In genomic region chr11:55428186-55429012, GRCm38 (mm10) we compare ENCODE assay signal across 8 mouse cellular contexts. TPM values are rescaled to one million over a fixed set of nuclear protein-coding genes. Genes with fewer than 3 reads are reported as not detected.
A peak's percentile ranks its signal among the peaks of the same experiment; 100 is the strongest.
DNase-seq lines count a peak whose midpoint lies in the region; ATAC-seq and TF ChIP-seq lines count a peak whose summit lies in the region.

No protein-coding gene starts in this region.

- peaks cover 40% of the 10 kb centered on the region for H3K4me1 ChIP-seq in embryonic facial prominence, embryonic 13.5 days
- H3K4me1 ChIP-seq in heart, embryonic 12.5 days (replicated peaks): peaks cover 42% of the 10 kb centered on the region
- peaks cover 43% of the 10 kb centered on the region for H3K4me1 ChIP-seq in kidney, embryonic 16.5 days (ENCODE audit: insufficient read depth, low read length)
- 0 out of 2 replicates have a peak, but pooled peaks cover 3% of the 10 kb centered on the region for H3K4me1 ChIP-seq in stomach, postnatal 0 days (replicated peaks; ENCODE audit: control insufficient read depth, insufficient read depth)

- peak overlapping the region; percentile 90 for H3K27ac ChIP-seq in embryonic facial prominence, embryonic 13.5 days
- peak overlapping the region; percentile 93 for H3K27ac ChIP-seq in heart, embryonic 12.5 days (ENCODE audit: poor library complexity, severe bottlenecking)
- peak overlapping the region; percentile 97 for H3K27ac ChIP-seq in kidney, embryonic 16.5 days (ENCODE audit: low read length)
- H3K27ac ChIP-seq in stomach, postnatal 0 days (replicated peaks): peak overlapping the region; percentile 92

- H3K4me3 ChIP-seq in embryonic facial prominence, embryonic 13.5 days: no peak overlapping the region
- no peak overlapping the region for H3K4me3 ChIP-seq in heart, embryonic 12.5 days
- H3K4me3 ChIP-seq in kidney, embryonic 16.5 days (ENCODE audit: low read length): no peak overlapping the region
- H3K4me3 ChIP-seq in stomach, postnatal 0 days (ENCODE audit: low read depth, low read length): no peak overlapping the region

- DNase-seq in layer of hippocampus, postnatal 10 days (ENCODE audit: low spot score in 2 of 2): peak; percentile 42 to 51
- DNase-seq in layer of hippocampus, adult 8-10 months (ENCODE audit: low spot score in 2 of 2): no peak
- peak; percentile 81 for DNase-seq in lung, postnatal 25 days (ENCODE audit: low spot score)
- peak; percentile 82 for DNase-seq in stomach, postnatal 0 days (ENCODE audit: low spot score)

- H3K36me3 ChIP-seq in embryonic facial prominence, embryonic 13.5 days: no peaks in the 10 kb centered on the region
- no peaks in the 10 kb centered on the region for H3K36me3 ChIP-seq in heart, embryonic 12.5 days
- no peaks in the 10 kb centered on the region for H3K36me3 ChIP-seq in kidney, embryonic 16.5 days (ENCODE audit: insufficient read depth, low read length)
- H3K36me3 ChIP-seq in stomach, postnatal 0 days (ENCODE audit: control insufficient read depth, insufficient read depth, low read length): no peaks in the 10 kb centered on the region

- H3K9me3 ChIP-seq in embryonic facial prominence, embryonic 13.5 days: no peaks in the 10 kb centered on the region
- no peaks in the 10 kb centered on the region for H3K9me3 ChIP-seq in heart, embryonic 12.5 days (replicated peaks)
- H3K9me3 ChIP-seq in kidney, embryonic 16.5 days (ENCODE audit: low read length): no peaks in the 10 kb centered on the region
- H3K9me3 ChIP-seq in stomach, postnatal 0 days (ENCODE audit: control insufficient read depth, low read length): no peaks in the 10 kb centered on the region

- TF ChIP-seq CTCF in stomach, postnatal 0 days (IDR thresholded peaks at IDR 0.05; ENCODE audit: low read depth): no peak

- H3K4me2 ChIP-seq in embryonic facial prominence, embryonic 13.5 days: peak overlapping the region; percentile 33
- peak overlapping the region; percentile 20 for H3K4me2 ChIP-seq in heart, embryonic 12.5 days
- 0 out of 2 replicates have a peak overlapping the region, but pooled peaks have one; percentile 23 for H3K4me2 ChIP-seq in kidney, embryonic 16.5 days (replicated peaks; ENCODE audit: low read depth, low read length)
- H3K4me2 ChIP-seq in stomach, postnatal 0 days (replicated peaks; ENCODE audit: low read depth): no peak overlapping the region

- WGBS in embryonic facial prominence, embryonic 13.5 days: 26% methylated on average over 16 of the region's 16 CpGs
- WGBS in heart, embryonic 12.5 days: 27% methylated on average over 16 of the region's 16 CpGs
- 32% methylated on average over 16 of the region's 16 CpGs for WGBS in kidney, embryonic 16.5 days
- WGBS in stomach, postnatal 0 days: 19% methylated on average over 16 of the region's 16 CpGs

- no peak for TF ChIP-seq EP300 in stomach, postnatal 0 days (optimal IDR thresholded peaks at IDR 0.05)

- peak overlapping the region; percentile 32; the same call in 1 of the 2 replicates for H3K9ac ChIP-seq in embryonic facial prominence, embryonic 13.5 days
- H3K9ac ChIP-seq in heart, embryonic 12.5 days: peak overlapping the region; percentile 52
- H3K9ac ChIP-seq in kidney, embryonic 16.5 days (replicated peaks; ENCODE audit: low read length): peak overlapping the region; percentile 60
- 0 out of 2 replicates have a peak overlapping the region, but pooled peaks have one; percentile 5 for H3K9ac ChIP-seq in stomach, postnatal 0 days (ENCODE audit: low read length)

- no peaks in the 10 kb centered on the region for H3K27me3 ChIP-seq in embryonic facial prominence, embryonic 13.5 days
- H3K27me3 ChIP-seq in heart, embryonic 12.5 days (replicated peaks): no peaks in the 10 kb centered on the region
- no peaks in the 10 kb centered on the region for H3K27me3 ChIP-seq in kidney, embryonic 16.5 days (ENCODE audit: insufficient read depth, low read length)
- H3K27me3 ChIP-seq in stomach, postnatal 0 days (ENCODE audit: control insufficient read depth, insufficient read depth, low read length): no peaks in the 10 kb centered on the region

- peak; percentile 78 for ATAC-seq in embryonic facial prominence, embryonic 13.5 days (ENCODE audit: insufficient number of reproducible peaks, insufficient read depth, low FRiP score, low TSS enrichment, low read depth)
- peak; percentile 84 for ATAC-seq in heart, embryonic 12.5 days (ENCODE audit: insufficient number of reproducible peaks, low FRiP score)
- peak; percentile 93 for ATAC-seq in kidney, embryonic 16.5 days (ENCODE audit: low FRiP score, low TSS enrichment)
- ATAC-seq in stomach, postnatal 0 days (ENCODE audit: low FRiP score, low TSS enrichment): peak; percentile 92
- ATAC-seq in megakaryocyte-erythroid progenitor cell, adult 5-6 weeks (replicated peaks; ENCODE audit: low FRiP score, low TSS enrichment, poor library complexity, severe bottlenecking): no peak

RNA-seq across cellular contexts. Expression of gene Sparc, which starts 5.4 kb away (rescaled TPM):
- total RNA-seq in layer of hippocampus, postnatal 10 days (2021): 100 to 1,000 TPM; 378 to 402 TPM
- 100 to 1,000 TPM; 259 to 443 (median 324) TPM for total RNA-seq in layer of hippocampus, adult 8-10 months (2022)
- 1,239 and 1,279 TPM in 2 replicates for polyA plus RNA-seq in embryonic facial prominence, embryonic 13.5 days (2015; fragmentation: Nextera tagmentation; extraction: Ambion mirVana)
- 1,393 and 1,408 TPM in 2 replicates for polyA plus RNA-seq in heart, embryonic 12.5 days (2016; fragmentation: Nextera tagmentation; extraction: Ambion mirVana)
- 1,474 and 1,572 TPM in 2 replicates for polyA plus RNA-seq in kidney, embryonic 16.5 days (2015; fragmentation: Nextera tagmentation; extraction: Ambion mirVana)
- polyA plus RNA-seq in stomach, postnatal 0 days (2015; fragmentation: Nextera tagmentation; extraction: Ambion mirVana): 1,616 and 1,849 TPM in 2 replicates
- not detected in 2 replicates for total RNA-seq in megakaryocyte-erythroid progenitor cell, adult 5-6 weeks (2014; fragmentation: Nextera tagmentation)
- total RNA-seq in megakaryocyte-erythroid progenitor cell, adult 5-6 weeks (2017): not detected in 2 replicates

RNA-seq across cellular contexts. Expression of gene Atox1, which starts 32.6 kb away (rescaled TPM):
- 100 to 1,000 TPM; 139 to 143 TPM for total RNA-seq in layer of hippocampus, postnatal 10 days (2021)
- 100 to 1,000 TPM in 2 of 4 experiments, 10 to 100 TPM in 2; 82.1 to 124 (median 98.0) TPM for total RNA-seq in layer of hippocampus, adult 8-10 months (2022)
- polyA plus RNA-seq in embryonic facial prominence, embryonic 13.5 days (2015; fragmentation: Nextera tagmentation; extraction: Ambion mirVana): 386 and 443 TPM in 2 replicates
- 253 and 258 TPM in 2 replicates for polyA plus RNA-seq in heart, embryonic 12.5 days (2016; fragmentation: Nextera tagmentation; extraction: Ambion mirVana)
- 376 and 406 TPM in 2 replicates for polyA plus RNA-seq in kidney, embryonic 16.5 days (2015; fragmentation: Nextera tagmentation; extraction: Ambion mirVana)
- polyA plus RNA-seq in stomach, postnatal 0 days (2015; fragmentation: Nextera tagmentation; extraction: Ambion mirVana): 508 and 530 TPM in 2 replicates
- 212 and 229 TPM in 2 replicates for total RNA-seq in megakaryocyte-erythroid progenitor cell, adult 5-6 weeks (2014; fragmentation: Nextera tagmentation)
- 42.7 and 68.1 TPM in 2 replicates for total RNA-seq in megakaryocyte-erythroid progenitor cell, adult 5-6 weeks (2017)

RNA-seq across cellular contexts. Expression of gene G3bp1, which starts 41.1 kb away (rescaled TPM):
- total RNA-seq in layer of hippocampus, postnatal 10 days (2021): 10 to 100 TPM; 43.8 to 44.0 TPM
- total RNA-seq in layer of hippocampus, adult 8-10 months (2022): 10 to 100 TPM; 36.2 to 37.6 (median 37.0) TPM
- polyA plus RNA-seq in embryonic facial prominence, embryonic 13.5 days (2015; fragmentation: Nextera tagmentation; extraction: Ambion mirVana): 189 and 214 TPM in 2 replicates
- 139 and 140 TPM in 2 replicates for polyA plus RNA-seq in heart, embryonic 12.5 days (2016; fragmentation: Nextera tagmentation; extraction: Ambion mirVana)
- polyA plus RNA-seq in kidney, embryonic 16.5 days (2015; fragmentation: Nextera tagmentation; extraction: Ambion mirVana): 188 and 197 TPM in 2 replicates
- 59.5 and 59.8 TPM in 2 replicates for polyA plus RNA-seq in stomach, postnatal 0 days (2015; fragmentation: Nextera tagmentation; extraction: Ambion mirVana)
- 102 and 106 TPM in 2 replicates for total RNA-seq in megakaryocyte-erythroid progenitor cell, adult 5-6 weeks (2014; fragmentation: Nextera tagmentation)
- 128 and 135 TPM in 2 replicates for total RNA-seq in megakaryocyte-erythroid progenitor cell, adult 5-6 weeks (2017)

Comparison
In these comparisons a context has a peak if more than half of its experiments do, and no peak if none do; other contexts are left out.
1. DNase-seq: peak in layer of hippocampus, postnatal 10 days (2 of 2), lung, postnatal 25 days (single experiment) and stomach, postnatal 0 days (single experiment); none in layer of hippocampus, adult 8-10 months (0 of 2).
2. H3K9ac ChIP-seq: peak in every context shown above with its lines; median percentile 60 in kidney, embryonic 16.5 days; 52 in heart, embryonic 12.5 days; 32 in embryonic facial prominence, embryonic 13.5 days; 5 in stomach, postnatal 0 days.
3. Peak in every context shown above with its lines, with median percentiles within 50 percentile points of each other: H3K27ac ChIP-seq.